Mouse (Mus musculus): ENCODE data around the gene Ncapg. TPM values are rescaled to one million over a fixed set of nuclear protein-coding genes. Genes with fewer than 3 reads are reported as not detected.

Gene Ncapg
- 0.93 and 1.0 TPM in 2 replicates for polyA plus RNA-seq (2012; rRNA removed)

GRCm38 (mm10) chr5:45669598-45670279 lies at the start of gene Ncapg:
TSS of gene Ncapg (plus strand) at chr5:45669919.

GRCm38 (mm10) chr5:45638806-45639714 lies 30.7 kb upstream of the Ncapg start, which contains the start of gene Fam184b:
TSS of gene Fam184b (minus strand) at chr5:45639614.

Other genes starting within 250 kb of the Ncapg start
- 105 TPM in 2 replicates for gene Qdpr, start 219.7 kb upstream of the Ncapg start, polyA plus RNA-seq (2012; rRNA removed)
- not detected in 2 replicates for gene Clrn2, start 216.2 kb upstream of the Ncapg start, polyA plus RNA-seq (2012; rRNA removed)
- gene Lap3, start 176.5 kb upstream of the Ncapg start, polyA plus RNA-seq (2012; rRNA removed), result 21.7 and 26.7 TPM in 2 replicates
- gene Med28, start 149.7 kb upstream of the Ncapg start, polyA plus RNA-seq (2012; rRNA removed), result 108 and 139 TPM in 2 replicates
- gene Fam184b, start 30.3 kb upstream of the Ncapg start, polyA plus RNA-seq (2012; rRNA removed), result 0.18 TPM in 2 replicates
- 1.2 and 2.1 TPM in 2 replicates for gene Lcorl, start 187.7 kb downstream of the Ncapg start, polyA plus RNA-seq (2012; rRNA removed)

Measured in ovary, adult 2 months (tissue).